Mouse (Mus musculus): Measurements from ENCODE around the gene Cabin1. TPM values are rescaled to one million over a fixed set of nuclear protein-coding genes. Genes with fewer than 3 reads are reported as not detected.

The Cabin1 gene
- total RNA-seq, 2 experiments from 2014 or later: 78.0 to 79.3 TPM

DNA sequence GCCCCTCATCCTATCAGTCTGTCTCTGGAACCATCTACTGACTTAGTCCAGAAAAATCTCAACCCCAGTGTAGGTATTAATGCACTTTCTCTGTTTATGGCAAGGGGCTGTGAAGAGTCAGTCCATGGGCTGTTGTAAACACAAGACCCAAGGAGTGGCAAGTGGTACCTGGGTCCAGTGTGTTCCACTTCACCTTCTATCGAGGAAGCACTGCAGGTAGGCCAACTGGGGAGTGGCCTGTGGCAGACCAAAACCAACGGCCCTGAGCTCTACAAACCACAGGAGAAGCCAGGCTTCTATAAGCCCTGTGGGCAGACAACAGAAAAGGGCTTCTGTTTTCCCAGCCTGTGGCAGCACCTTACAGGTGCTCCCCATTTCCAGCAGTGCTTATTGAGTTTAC, 86.6 kb downstream of the Cabin1 start:
- peak overlapping the region; percentile 80 for H3K27ac ChIP-seq
- TF ChIP-seq CTCF (IDR thresholded peaks at IDR 0.05): no peak
- no peak for DNase-seq (ENCODE audit: extremely low spot score in 1 of 2, low spot score in 2 of 2)
- intact Hi-C loops (cut with DNase I): loop anchor here (1.0 kb wide), 1 partner anchor 9 kb away; no protein-coding TSS in a partner anchor
- no peak overlapping the region for H3K4me3 ChIP-seq

DNA sequence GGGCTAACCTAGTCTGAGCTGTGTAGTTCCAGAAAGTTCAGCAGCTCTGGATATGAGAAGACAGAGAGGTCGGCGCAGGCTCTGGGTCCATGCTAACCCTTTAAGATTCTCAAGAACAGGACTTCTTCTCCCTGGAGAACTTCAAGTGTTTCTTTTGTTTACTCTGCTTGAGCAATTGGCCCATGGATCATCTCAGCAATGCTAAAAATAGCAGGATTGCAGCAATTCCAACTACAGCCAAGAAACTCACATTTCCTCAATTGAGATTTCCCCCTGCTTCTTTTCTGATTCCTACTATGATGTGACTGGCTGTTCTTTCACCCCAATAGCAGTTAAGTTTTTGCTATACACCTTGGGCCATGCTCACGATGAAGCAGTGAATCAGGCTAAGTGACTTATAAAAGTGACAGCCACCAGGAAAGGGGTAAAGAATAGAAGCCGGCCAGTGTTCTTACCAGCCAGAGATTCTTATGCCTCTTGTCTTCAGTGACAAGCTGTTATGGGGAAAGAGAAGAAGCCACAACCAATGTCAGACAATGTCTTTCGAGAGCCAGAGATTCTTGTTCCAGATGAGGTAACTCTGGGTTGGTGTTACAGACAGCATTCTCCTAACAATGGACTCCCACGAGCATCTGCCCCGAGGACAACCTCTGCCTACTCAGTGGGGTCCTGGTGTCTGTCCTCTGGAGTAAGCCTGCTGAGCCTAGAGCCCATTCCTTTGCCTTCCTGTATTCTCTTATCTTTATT, 87.1 kb downstream of the Cabin1 start:
- H3K4me3 ChIP-seq: no peak overlapping the region
- no peak for TF ChIP-seq CTCF (IDR thresholded peaks at IDR 0.05)
- peak overlapping the region; percentile 80 for H3K27ac ChIP-seq
- intact Hi-C loops (cut with DNase I): loop anchor here (1.0 kb wide), 1 partner anchor 9 kb away; no protein-coding TSS in a partner anchor
- DNase-seq (ENCODE audit: extremely low spot score in 1 of 2, low spot score in 2 of 2): no peak

DNA sequence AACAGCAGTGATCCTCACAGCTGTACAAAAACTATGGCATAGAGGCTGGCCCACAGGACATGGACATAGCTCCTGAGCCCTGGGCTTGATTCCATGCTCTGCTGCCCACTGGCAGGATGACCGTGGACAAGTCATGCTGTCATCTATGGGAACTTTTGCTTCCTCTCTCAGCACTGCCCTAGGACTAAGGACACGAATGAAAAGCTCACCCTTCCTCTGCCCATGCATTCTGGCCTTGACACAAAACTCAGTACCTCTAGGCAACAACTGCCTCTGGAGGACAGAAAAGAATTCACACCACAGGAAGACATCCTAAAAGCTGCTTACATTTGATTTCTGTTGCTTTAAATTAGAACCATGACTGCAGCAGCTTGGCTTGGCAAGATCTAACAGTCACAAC, 87.9 kb downstream of the Cabin1 start:
- peak overlapping the region; percentile 80 for H3K27ac ChIP-seq
- H3K4me3 ChIP-seq: no peak overlapping the region
- intact Hi-C loops (cut with DNase I): no loop called here
- no peak for TF ChIP-seq CTCF (IDR thresholded peaks at IDR 0.05)
- DNase-seq (ENCODE audit: extremely low spot score in 1 of 2, low spot score in 2 of 2): no peak

DNA sequence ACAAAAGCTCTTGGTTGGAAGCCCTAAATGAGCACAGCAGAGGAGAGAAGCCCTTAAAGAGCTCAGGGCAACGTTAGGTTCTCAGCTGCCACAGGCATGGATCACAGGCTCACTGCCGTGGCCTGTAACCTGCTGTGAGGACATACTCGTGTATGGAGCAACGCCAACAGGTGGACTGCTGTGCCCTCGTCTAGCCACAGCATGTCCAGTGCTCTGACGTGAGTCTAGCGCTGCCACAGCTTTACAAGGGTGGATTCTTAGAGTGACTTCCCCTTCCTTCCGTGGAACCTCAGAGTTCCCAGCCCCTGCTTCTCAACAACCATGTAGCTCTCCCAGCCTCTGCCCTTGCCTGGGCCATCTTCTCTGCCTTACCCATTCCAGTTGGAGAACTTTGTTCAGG, 88.5 kb downstream of the Cabin1 start:
- no peak overlapping the region; the same call in 1 of the 2 replicates for H3K27ac ChIP-seq
- TF ChIP-seq CTCF (IDR thresholded peaks at IDR 0.05): no peak
- H3K4me3 ChIP-seq: no peak overlapping the region
- intact Hi-C loops (cut with DNase I): no loop called here
- no peak for DNase-seq (ENCODE audit: extremely low spot score in 1 of 2, low spot score in 2 of 2)

DNA sequence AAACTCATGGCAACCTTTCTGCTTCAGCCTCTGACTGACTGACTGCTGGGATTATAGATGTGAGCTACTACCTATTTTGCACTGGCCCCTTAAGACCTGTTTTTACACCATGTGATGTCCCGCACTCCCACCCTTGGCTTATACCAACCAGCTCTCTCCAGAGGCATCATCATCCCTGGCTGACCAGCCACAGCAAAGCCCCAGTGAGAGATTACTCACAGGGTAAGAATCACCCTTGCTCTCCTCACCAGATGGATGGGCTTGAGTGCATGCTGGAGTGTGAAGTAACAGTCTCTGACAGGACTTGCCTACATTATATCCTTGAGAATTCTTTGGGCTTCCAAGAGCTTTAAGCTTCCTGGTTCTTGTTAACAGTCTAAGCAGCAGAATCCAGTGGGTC, 94.2 kb downstream of the Cabin1 start:
- intact Hi-C loops (cut with DNase I): no loop called here
- TF ChIP-seq CTCF (IDR thresholded peaks at IDR 0.05): no peak
- Histone ChIP-seq H3K27ac (no peak overlapping the region), H3K4me3 (no peak overlapping the region)
- DNase-seq (ENCODE audit: extremely low spot score in 1 of 2, low spot score in 2 of 2): no peak

DNA sequence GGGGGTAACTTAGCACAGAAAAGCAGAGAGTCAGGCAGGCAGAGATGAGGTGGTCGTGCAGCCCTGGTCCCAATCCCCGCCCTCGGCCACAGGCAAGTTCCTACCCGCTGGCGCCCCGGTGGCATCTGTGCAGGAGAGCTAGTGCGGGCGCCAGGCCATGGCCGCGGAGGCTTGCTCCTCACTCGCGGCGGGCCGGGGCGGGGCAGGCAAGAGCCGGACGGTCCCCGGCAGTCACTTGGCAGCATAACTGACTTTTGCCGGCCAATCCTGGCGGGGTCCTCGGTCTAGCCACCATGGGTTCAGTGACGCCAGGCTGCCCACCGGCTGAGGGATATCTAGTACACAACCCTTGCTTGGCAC, 96.2 kb downstream of the Cabin1 start:
- peak; percentile 49 to 63 for DNase-seq (ENCODE audit: extremely low spot score in 1 of 2, low spot score in 2 of 2)
- H3K4me3 ChIP-seq: peak overlapping the region; percentile 67
- H3K27ac ChIP-seq: peak overlapping the region; percentile 97
- no peak for TF ChIP-seq CTCF (IDR thresholded peaks at IDR 0.05)
- intact Hi-C loops (cut with DNase I): loop anchor here (1.0 to 2.0 kb wide), 2 partner anchors 9 to 37 kb away; no protein-coding TSS in a partner anchor

DNA sequence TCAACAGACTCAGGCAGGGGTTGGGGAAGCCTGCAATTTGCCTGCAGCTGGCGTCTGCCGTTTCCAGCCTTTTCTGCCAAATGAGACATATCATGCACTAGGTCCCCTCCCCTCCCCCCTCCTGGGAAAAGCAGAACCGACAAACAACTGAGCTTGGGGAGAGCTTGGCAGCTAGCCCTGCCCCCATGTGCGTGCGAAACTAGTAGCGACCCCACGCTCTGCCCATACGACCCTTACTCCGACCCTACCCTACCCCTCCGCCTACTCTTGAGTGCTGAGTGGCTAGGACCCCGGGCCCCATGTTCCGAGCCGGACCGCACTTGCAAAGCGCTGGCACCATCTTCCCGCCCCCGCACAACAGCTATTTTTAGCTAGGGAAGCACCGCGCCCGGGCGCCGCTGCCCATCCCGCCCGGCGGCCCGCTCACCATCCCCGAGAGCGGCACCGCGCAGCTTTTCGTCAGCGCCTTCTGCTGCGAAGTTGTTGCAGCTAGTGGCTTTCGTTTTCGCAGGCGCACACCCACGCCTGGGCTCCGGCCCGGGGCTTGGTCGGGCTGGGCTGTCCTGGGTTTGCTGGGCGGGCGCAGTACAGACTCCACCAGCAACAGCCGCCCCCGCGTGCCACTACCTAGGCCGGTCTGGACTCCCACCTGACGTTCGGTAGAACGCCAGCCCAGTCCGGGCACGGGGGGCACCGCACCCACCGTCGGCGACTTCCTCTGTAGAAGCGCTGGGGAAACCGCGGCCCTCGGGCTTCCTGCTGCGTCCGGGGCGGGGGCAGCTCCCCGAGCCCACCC, 96.8 kb downstream of the Cabin1 start:
- H3K27ac ChIP-seq: peak overlapping the region; percentile 97
- TF ChIP-seq CTCF (IDR thresholded peaks at IDR 0.05): no peak
- peak overlapping the region; percentile 67 for H3K4me3 ChIP-seq
- intact Hi-C loops (cut with DNase I): loop anchor here (2.0 kb wide), 1 partner anchor 37 kb away; no protein-coding TSS in a partner anchor
- DNase-seq (ENCODE audit: extremely low spot score in 1 of 2, low spot score in 2 of 2): peak; percentile 81 to 83

DNA sequence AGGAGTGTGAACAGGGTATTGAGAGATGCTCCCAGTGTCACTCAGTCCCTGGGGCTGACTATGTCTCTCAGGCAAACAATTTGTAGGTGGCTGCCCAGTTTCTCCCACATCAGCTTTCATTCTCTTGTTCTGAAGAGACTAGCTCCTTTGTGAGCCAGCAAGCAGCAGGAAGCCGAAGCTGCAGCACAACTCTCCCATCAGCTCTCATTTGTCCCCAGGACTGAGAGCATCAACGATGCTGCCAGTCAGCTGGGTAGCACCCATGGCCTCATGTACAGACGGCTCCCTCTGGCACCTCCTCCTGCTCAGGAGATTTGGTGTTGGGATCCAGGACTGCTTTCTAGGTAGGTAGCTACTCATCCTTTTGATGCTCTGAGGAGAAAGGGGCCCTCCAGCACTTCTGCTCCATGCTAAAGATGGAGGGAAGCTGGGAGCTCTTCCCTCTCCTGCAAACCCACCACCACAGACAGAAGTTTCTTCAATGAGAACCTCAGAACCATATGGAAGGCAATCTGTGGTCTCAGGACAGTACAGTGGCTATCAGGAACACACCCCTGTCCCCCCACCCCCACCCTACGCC, 97.6 kb downstream of the Cabin1 start:
- intact Hi-C loops (cut with DNase I): loop anchor here (2.0 kb wide), 1 partner anchor 38 kb away; no protein-coding TSS in a partner anchor
- TF ChIP-seq CTCF (IDR thresholded peaks at IDR 0.05): no peak
- peak; percentile 38 to 43 for DNase-seq (ENCODE audit: extremely low spot score in 1 of 2, low spot score in 2 of 2)
- peak overlapping the region; percentile 97 for H3K27ac ChIP-seq
- H3K4me3 ChIP-seq: peak overlapping the region; percentile 67

DNA sequence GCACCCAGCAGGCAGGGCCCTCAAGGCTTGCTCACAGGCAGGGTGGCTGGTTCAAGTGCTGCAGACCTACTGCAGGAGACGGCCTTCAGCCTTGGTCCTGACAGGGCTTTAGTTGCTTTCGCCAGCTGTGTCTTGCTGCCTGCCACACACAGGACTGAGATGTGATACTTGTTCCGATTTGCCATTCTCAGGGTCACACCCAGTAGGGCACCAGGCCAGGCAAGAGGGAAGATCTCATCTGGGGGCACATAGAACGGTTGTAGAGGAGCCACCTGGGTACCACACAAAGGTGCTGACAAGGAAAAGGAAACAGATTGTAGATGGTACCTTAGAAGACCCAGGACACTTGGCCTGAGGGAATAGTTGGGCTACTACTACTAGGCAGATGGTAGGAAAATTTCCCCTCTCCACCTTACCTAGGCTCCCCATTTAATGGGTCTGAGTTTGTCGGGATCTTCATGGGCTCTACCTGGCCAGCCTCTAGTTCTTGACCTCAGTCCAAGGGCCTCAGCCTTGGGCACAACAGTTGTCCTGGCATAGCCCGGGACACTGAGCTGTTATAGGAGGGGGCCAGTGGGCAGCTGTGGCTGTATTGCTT, 99.4 kb downstream of the Cabin1 start:
- no peak for TF ChIP-seq CTCF (IDR thresholded peaks at IDR 0.05)
- Histone ChIP-seq H3K27ac (no peak overlapping the region), H3K4me3 (no peak overlapping the region)
- no peak for DNase-seq (ENCODE audit: extremely low spot score in 1 of 2, low spot score in 2 of 2)
- intact Hi-C loops (cut with DNase I): no loop called here

DNA sequence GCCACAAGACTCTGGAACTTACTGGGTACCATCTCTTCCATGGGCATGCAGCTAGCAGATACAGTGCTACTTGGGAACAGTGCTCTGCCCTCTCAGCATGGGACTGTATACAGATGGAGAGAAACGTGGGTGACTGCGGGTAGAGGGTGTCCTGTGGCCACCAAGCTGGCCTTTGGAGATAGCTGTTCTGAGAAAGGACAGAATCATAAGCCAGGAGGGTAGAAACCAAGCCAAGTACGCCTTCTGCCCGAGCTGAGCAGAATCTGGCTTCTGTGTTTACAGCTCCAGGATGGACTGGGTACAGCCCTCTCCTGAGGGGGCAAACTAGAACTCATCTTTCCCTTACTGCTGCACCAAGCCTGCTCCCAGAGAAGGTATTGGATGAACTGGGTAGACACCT, 101.6 kb downstream of the Cabin1 start:
- TF ChIP-seq CTCF (IDR thresholded peaks at IDR 0.05): no peak
- no peak for DNase-seq (ENCODE audit: extremely low spot score in 1 of 2, low spot score in 2 of 2)
- H3K27ac ChIP-seq: no peak overlapping the region; the same call in 1 of the 2 replicates
- no peak overlapping the region for H3K4me3 ChIP-seq
- intact Hi-C loops (cut with DNase I): no loop called here

DNA sequence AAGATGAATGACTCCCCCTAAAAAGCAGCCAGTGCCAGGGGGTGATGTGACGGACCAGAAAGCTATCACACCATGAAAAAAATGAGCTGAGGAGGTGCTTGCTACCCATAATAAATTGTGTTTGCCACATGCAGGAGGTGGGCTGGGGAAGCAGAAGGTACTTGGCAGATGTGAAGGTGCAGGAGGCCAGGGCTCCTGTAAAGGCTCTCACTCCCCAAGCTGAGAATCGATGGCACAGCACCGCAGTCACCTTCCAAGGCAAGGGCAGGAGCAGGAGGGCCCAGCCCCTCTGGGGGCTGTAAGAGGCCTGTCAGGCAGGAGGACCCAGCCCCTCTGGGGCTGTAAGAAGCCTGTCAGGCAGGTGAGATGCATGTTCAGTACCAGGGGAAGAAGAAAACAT, 102.3 kb downstream of the Cabin1 start:
- intact Hi-C loops (cut with DNase I): no loop called here
- DNase-seq (ENCODE audit: extremely low spot score in 1 of 2, low spot score in 2 of 2): no peak
- TF ChIP-seq CTCF (IDR thresholded peaks at IDR 0.05): no peak
- Histone ChIP-seq H3K27ac (no peak overlapping the region; the same call in 1 of the 2 replicates), H3K4me3 (no peak overlapping the region)
